Mouse (Mus musculus): Measurements from ENCODE around the gene Zfp341.

Zfp341 gene

GRCm38 (mm10) chr2:154613118-154614115 is at the start of gene Zfp341, which contains the start of gene 4930519P11Rik:
Gene Zfp341 (plus strand): TSS chr2:154613297.
Gene 4930519P11Rik (minus strand): TSS chr2:154613437.
- peak; percentile 90 for DNase-seq (ENCODE audit: low read depth, low spot score)

- DNase-seq (ENCODE audit: low read depth, low spot score): no peak
Observed at GRCm38 (mm10) chr2:154563612-154564170, 49.4 kb upstream of the Zfp341 start.

- DNase-seq (ENCODE audit: low read depth, low spot score): no peak
Observed at GRCm38 (mm10) chr2:154565562-154565961, 47.5 kb upstream of the Zfp341 start.

GRCm38 (mm10) chr2:154566641-154567040 is 46.5 kb upstream of the Zfp341 start:
- no peak for DNase-seq (ENCODE audit: low read depth, low spot score)

GRCm38 (mm10) chr2:154567766-154568165 is 45.3 kb upstream of the Zfp341 start:
- DNase-seq (ENCODE audit: low read depth, low spot score): no peak

GRCm38 (mm10) chr2:154568329-154569070 is 44.6 kb upstream of the Zfp341 start:
- peak; percentile 55 for DNase-seq (ENCODE audit: low read depth, low spot score)

GRCm38 (mm10) chr2:154569071-154569748 is 43.9 kb upstream of the Zfp341 start:
- DNase-seq (ENCODE audit: low read depth, low spot score): peak; percentile 54

GRCm38 (mm10) chr2:154569836-154570286 is 43.2 kb upstream of the Zfp341 start, which contains the start of gene E2f1:
Gene E2f1 (minus strand): TSS chr2:154569892.
- DNase-seq (ENCODE audit: low read depth, low spot score): peak; percentile 95

GRCm38 (mm10) chr2:154570666-154571065 is 42.4 kb upstream of the Zfp341 start:
- no peak for DNase-seq (ENCODE audit: low read depth, low spot score)

- DNase-seq (ENCODE audit: low read depth, low spot score): no peak
Observed at GRCm38 (mm10) chr2:154571266-154571665, 41.8 kb upstream of the Zfp341 start.

GRCm38 (mm10) chr2:154571976-154572375 is 41.1 kb upstream of the Zfp341 start:
- DNase-seq (ENCODE audit: low read depth, low spot score): no peak

GRCm38 (mm10) chr2:154572996-154573395 is 40.1 kb upstream of the Zfp341 start:
- no peak for DNase-seq (ENCODE audit: low read depth, low spot score)

- DNase-seq (ENCODE audit: low read depth, low spot score): no peak
Observed at GRCm38 (mm10) chr2:154574271-154574670, 38.8 kb upstream of the Zfp341 start.

- DNase-seq (ENCODE audit: low read depth, low spot score): no peak
Observed at GRCm38 (mm10) chr2:154576876-154577743, 36.0 kb upstream of the Zfp341 start.

- no peak for DNase-seq (ENCODE audit: low read depth, low spot score)
Observed at GRCm38 (mm10) chr2:154577744-154578067, 35.4 kb upstream of the Zfp341 start.

- DNase-seq (ENCODE audit: low read depth, low spot score): no peak
Observed at GRCm38 (mm10) chr2:154580586-154580985, 32.5 kb upstream of the Zfp341 start.

GRCm38 (mm10) chr2:154581421-154581820 is 31.7 kb upstream of the Zfp341 start:
- DNase-seq (ENCODE audit: low read depth, low spot score): peak; percentile 52

GRCm38 (mm10) chr2:154583906-154584872 is 28.9 kb upstream of the Zfp341 start:
- no peak for DNase-seq (ENCODE audit: low read depth, low spot score)

- no peak for DNase-seq (ENCODE audit: low read depth, low spot score)
Observed at GRCm38 (mm10) chr2:154584931-154585601, 28.0 kb upstream of the Zfp341 start.
